Mouse (Mus musculus) G1E (cell line): ENCODE measurements around the gene Adipor2. TPM values are rescaled to one million over a fixed set of nuclear protein-coding genes. Genes with fewer than 3 reads are reported as not detected.
"Not testable (repeated sequence)": the region's sequence is repeated elsewhere in the genome, so short reads cannot be mapped to it uniquely, and the experiment has no call there.

ENCODE experiments used
- ATAC-seq: 2 replicates; pipeline ENCODE4 v1.8.0; 2016; ENCODE audit warnings: mild to moderate bottlenecking; ENCODE audit not compliant: insufficient number of reproducible peaks, poor library complexity, low FRiP score, severe bottlenecking; ENCODE audit errors: extremely low read depth
- DNase-seq: peaks from one replicate; pipeline ENCODE4 v3.0.0; 2012; ENCODE audit warnings: low spot score
- H3K27me3 ChIP-seq: 2 replicates; pipeline ENCODE4 v1.6.1; 2012; ENCODE audit warnings: mild to moderate bottlenecking, low read length, inconsistent platforms; ENCODE audit not compliant: insufficient read depth
- H3K36me3 ChIP-seq: replicated peaks from 2 replicates; pipeline ENCODE3; 2012; ENCODE audit warnings: mild to moderate bottlenecking, inconsistent platforms
- H3K4me1 ChIP-seq: 2 replicates; pipeline ENCODE4 v1.6.1; 2012; ENCODE audit warnings: low read depth, low read length, inconsistent platforms, mixed read lengths; ENCODE audit not compliant: insufficient read depth
- H3K4me3 ChIP-seq: 2 replicates; pipeline ENCODE4 v1.5.1; 2012; ENCODE audit warnings: low read depth, mild to moderate bottlenecking, inconsistent platforms, low read length, moderate library complexity, mixed read lengths
- H3K9me3 ChIP-seq: replicated peaks from 2 replicates; pipeline ENCODE4 v1.6.1; 2012; ENCODE audit warnings: inconsistent platforms
- CTCF ChIP-seq: IDR thresholded peaks from 2 replicates; pipeline ENCODE4 v1.5.1; 2012; ENCODE audit warnings: low read depth, low read length, inconsistent platforms, mixed read lengths
- GATA1 ChIP-seq: IDR thresholded peaks from 2 replicates; pipeline ENCODE4 v1.6.1; 2012; ENCODE audit warnings: borderline replicate concordance, low read length, inconsistent platforms, mixed read lengths
- GATA2 ChIP-seq: IDR thresholded peaks from 2 replicates; pipeline ENCODE4 v1.6.1; 2012; ENCODE audit warnings: low read depth, low read length, inconsistent platforms, borderline replicate concordance
- POLR2AphosphoS5 ChIP-seq: IDR thresholded peaks from 2 replicates; pipeline ENCODE4 v1.6.1; 2012; ENCODE audit warnings: low read depth, low read length, inconsistent platforms; ENCODE audit not compliant: insufficient replicate concordance
- TAL1 ChIP-seq: conservative IDR thresholded peaks from 2 replicates; pipeline ENCODE4 v1.6.1; 2012; ENCODE audit warnings: low read depth, low read length, inconsistent platforms, mixed read lengths
- polyA plus RNA-seq: library from polyadenylated mRNA; stranded (reverse); fragments of >175 nt; gene quantifications from 2 replicates; pipeline ENCODE4 v1.2.3, GENCODE M21; 2012
- total RNA-seq, 2 experiments: library from RNA; stranded (forward) in 1 of 2; stranded (reverse) in 1 of 2; fragments of 200-1000 nt in 1 of 2; fragments of >200 nt in 1 of 2; fragmentation: Nextera tagmentation in 1 of 2; gene quantifications; 2 replicates each; pipeline ENCODE4 v1.2.3; 2014 to 2017

Adipor2 gene
- total and polyA plus RNA-seq, 3 experiments, result 28.2 to 129 (median 97.8) TPM

DNA sequence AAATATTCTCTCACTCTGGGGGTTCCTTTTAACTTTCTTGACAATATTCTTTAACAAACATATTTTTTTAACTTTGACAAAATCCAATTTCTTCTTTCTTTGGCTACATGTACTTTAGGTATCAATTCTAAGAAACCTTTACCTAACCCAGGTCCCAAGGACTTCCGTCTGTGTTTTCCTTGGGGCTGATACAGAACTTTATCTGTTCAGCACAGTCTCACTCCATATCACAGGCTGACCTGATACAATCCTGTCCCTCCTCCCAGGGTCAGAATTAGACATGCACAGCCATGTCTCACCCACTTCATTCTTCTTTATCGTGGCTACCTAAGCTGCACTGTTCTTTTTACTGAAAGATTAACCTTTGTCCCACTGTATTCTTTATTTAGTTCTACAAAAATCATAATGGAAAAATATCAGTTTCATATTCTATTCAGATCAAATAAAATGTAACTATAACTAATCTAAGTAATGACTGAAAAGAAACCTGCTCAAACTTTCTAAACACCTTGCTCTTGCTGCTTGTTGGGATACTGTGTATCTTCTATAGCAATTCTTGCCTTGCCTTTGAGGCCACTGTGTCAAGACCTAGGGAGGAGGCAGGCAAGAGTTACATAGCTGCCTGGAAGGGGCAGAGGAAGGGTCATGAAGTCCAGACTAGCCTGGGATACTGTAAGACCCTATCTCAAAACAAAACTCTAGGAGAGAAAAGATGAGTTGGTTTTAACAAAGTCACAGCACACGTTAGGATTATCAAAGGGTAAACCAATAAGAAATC lies 56.4 kb downstream of the Adipor2 start:
- ATAC-seq, result peak; percentile 93
- peaks cover 49% of the 10 kb centered on the region for H3K4me1 ChIP-seq
- TF ChIP-seq TAL1 (peak; percentile 75), POLR2AphosphoS5 (no peak), CTCF (no peak)
- DNase-seq, result peak; percentile 44
- no peaks in the 10 kb centered on the region for H3K27me3 ChIP-seq
- H3K36me3 ChIP-seq, result peaks cover 81% of the 10 kb centered on the region
- H3K4me3 ChIP-seq, result no peak overlapping the region
- H3K9me3 ChIP-seq, result no peaks in the 10 kb centered on the region

DNA sequence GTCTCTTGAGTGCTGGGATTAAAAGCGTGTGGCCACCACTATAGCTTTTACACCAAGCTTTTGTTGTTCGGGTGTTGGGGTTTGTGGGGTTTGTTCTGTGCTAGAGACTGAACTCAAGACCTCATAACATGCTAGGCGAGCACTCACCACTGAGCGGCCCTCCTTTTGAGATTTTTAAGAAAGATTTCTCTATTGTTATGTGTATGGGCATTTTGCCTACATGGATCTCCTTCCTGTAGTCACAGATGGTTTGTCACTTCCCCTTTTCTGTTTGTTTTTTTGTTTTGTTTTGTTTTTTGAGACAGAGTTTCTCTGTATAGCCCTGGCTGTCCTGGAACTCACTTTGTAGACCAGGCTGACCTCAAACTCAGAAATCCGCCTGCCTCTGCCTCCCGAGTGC lies 57.3 kb downstream of the Adipor2 start:
- H3K27me3 ChIP-seq, H3K4me3 ChIP-seq, H3K9me3 ChIP-seq: not testable (repeated sequence)
- peak; percentile 54 for ATAC-seq
- Histone ChIP-seq H3K36me3 (peaks cover 81% of the 10 kb centered on the region), H3K4me1 (peaks cover 42% of the 10 kb centered on the region)
- DNase-seq, result peak; percentile 37

DNA sequence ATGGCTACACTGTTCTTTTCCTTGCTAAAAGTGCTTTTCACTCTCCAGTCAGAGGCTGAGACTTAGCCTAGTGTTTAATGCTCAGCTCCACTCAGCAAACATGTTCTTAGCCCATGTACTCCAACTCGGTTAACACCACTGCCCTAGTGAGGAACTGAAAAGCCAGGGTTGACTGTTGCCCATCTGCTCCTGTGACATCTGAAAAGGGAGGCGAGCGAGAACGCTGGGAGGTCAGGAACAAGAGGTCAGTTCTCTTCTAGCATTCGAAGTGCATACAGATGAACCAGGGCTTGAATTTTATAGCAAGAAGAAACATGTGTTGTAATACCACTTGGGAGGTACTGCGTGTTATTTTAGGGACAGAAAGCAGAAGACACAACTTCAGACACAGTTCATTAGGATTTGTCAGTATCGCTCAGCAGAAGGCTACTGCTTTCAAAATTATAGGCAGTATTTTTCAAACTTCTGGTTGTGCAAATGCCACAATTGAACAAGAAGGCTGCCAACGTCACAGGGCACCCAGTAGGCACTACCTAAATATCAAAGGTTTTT lies 59.4 kb downstream of the Adipor2 start:
- Histone ChIP-seq H3K36me3 (peaks cover 86% of the 10 kb centered on the region), H3K9me3 (no peaks in the 10 kb centered on the region), H3K4me3 (no peak overlapping the region), H3K4me1 (peaks cover 38% of the 10 kb centered on the region), H3K27me3 (no peaks in the 10 kb centered on the region)
- ATAC-seq (no peak), DNase-seq (no peak)
- TF ChIP-seq GATA2, result no peak
- TF ChIP-seq GATA1, result no peak
- TF ChIP-seq CTCF, result no peak
- no peak for TF ChIP-seq POLR2AphosphoS5
- TF ChIP-seq TAL1, result no peak

DNA sequence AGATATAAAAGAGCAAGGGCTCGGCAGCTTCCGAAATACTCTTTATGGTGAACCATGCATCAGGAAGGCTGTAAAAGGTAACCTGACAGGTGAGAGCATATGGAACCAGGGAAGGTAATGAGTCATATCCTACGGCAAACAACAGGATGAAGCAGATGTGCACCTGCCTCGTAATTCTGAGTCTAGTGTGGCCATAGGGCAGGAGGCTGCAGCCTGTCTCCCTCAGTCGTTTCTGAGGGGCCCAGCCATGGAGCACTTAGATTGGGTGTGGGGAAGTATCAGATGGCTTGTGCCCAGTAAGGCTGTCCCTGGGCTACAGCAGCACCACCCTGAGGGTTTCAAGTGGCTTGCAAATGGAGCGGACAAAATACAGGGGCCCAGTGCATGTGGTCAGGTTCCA lies 65.0 kb downstream of the Adipor2 start:
- no peak for DNase-seq
- no peak for ATAC-seq
- Histone ChIP-seq H3K27me3 (peaks cover 2% of the 10 kb centered on the region), H3K36me3 (peaks cover 60% of the 10 kb centered on the region), H3K4me1 (peaks cover 5% of the 10 kb centered on the region; the same call in 1 of the 2 replicates), H3K4me3 (no peak overlapping the region), H3K9me3 (no peaks in the 10 kb centered on the region)
- TF ChIP-seq GATA2 (no peak), POLR2AphosphoS5 (no peak), GATA1 (no peak), CTCF (no peak), TAL1 (no peak)

DNA sequence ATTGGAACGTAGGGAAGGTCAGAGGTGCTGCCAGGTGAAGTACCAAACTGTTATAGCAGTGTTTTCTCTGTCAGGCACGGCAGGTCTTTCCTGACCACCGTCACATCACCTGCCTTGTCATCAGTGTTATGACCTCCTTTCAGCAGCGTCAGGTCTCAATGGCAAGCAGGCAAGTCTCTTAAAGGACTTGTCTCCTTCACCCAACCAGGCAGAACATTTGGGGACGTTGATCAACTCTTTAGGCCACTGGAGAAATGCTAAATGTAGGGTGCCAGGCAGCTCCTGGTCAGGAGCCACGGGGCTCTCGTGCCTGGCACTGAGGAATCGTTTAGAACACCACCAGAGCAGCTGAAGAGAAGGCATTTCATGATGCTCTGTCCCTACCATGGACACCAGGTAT lies 65.8 kb downstream of the Adipor2 start:
- no peak for TF ChIP-seq CTCF
- no peak for TF ChIP-seq GATA1
- no peak for TF ChIP-seq TAL1
- no peak for TF ChIP-seq GATA2
- no peak for TF ChIP-seq POLR2AphosphoS5
- Histone ChIP-seq H3K4me3 (no peak overlapping the region), H3K27me3 (peaks cover 10% of the 10 kb centered on the region), H3K9me3 (no peaks in the 10 kb centered on the region), H3K4me1 (peaks cover 11% of the 10 kb centered on the region; the same call in 1 of the 2 replicates), H3K36me3 (peaks cover 52% of the 10 kb centered on the region)
- DNase-seq (no peak), ATAC-seq (no peak)

DNA sequence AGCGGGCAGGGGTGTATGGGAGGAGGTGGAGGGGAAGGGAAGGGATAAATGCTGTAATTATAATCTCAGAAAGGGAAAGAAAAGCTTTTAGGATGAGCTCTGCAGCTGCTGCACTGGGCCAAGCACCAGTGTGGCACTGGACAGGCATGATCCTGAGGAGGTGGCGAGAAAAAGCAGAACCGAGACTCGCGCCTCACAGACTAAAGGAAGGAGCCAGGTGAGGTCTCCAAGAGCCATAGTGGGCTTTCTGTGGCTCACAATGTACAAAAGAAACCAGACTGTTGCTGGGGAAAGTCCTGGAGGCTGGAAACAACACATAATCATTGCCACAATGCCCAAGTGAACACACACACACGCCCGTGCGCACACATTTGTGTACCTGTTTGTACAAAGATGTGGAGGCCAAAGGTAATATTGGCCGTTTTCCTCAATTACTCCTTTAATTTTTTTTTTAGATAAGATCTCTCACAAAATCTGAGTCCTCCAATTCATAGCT lies 66.8 kb downstream of the Adipor2 start:
- H3K4me3 ChIP-seq, result no peak overlapping the region
- no peak for DNase-seq
- no peak for ATAC-seq
- peaks cover 18% of the 10 kb centered on the region for H3K4me1 ChIP-seq
- H3K27me3 ChIP-seq, result peaks cover 17% of the 10 kb centered on the region
- peaks cover 43% of the 10 kb centered on the region for H3K36me3 ChIP-seq
- H3K9me3 ChIP-seq, result no peaks in the 10 kb centered on the region
- TF ChIP-seq GATA1 (no peak), GATA2 (no peak), TAL1 (no peak), CTCF (no peak), POLR2AphosphoS5 (no peak)
